Mouse (Mus musculus): ENCODE measurements around the gene Dnajc27.

Dnajc27 gene

DNA sequence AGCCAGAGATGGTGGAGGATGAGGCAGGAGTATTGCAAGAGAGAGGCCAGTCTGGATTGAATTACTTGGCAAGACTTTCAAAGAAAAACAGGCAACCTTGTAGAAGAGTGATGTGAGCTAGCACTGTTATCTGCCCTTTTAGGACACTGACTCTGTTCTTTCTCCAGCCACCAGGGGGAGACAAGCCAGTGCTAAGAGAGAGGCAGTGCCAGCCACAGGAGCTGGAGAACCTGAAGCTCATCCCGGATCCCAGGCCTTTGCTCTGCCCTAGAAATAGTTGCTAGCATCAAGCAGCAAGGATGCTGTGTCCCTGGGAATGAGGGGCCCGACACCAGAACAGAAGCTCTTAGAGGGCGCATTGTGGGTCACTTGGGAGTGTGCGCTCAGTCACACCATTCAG, 25.0 kb downstream of the Dnajc27 start:
- peak; percentile 72 for DNase-seq

GRCm38 (mm10) chr12:4116132-4116531, 33.7 kb downstream of the Dnajc27 start:
- DNase-seq = no peak

- no peak for DNase-seq
These were observed 34.8 kb downstream of the Dnajc27 start for GRCm38 (mm10) chr12:4117136-4117535.

DNA sequence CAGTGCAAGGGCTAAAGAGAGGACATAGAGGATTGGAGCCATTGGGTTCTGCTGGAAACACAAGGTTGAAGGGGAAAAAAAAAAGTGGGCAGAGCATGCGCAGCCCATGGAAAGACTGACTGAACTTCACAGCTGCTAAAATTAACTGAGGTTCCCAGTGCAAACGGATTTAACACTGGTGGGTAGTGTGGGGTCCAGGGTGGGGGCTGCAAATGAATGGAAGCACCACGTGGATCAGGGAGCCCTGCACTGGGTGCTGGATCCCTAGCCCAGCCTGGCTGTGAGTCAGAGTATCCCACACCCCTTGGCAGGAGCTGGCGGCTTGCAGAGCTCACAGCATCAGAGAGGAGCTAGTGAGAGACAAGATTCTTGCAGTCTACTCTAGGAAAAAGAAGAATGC, 35.2 kb downstream of the Dnajc27 start:
- no peak for DNase-seq

- no peak for DNase-seq
These were observed 45.0 kb downstream of the Dnajc27 start for GRCm38 (mm10) chr12:4127346-4127745.

GRCm38 (mm10) chr12:4132941-4133846, 50.8 kb downstream of the Dnajc27 start, which contains the start of gene Adcy3:
Adcy3 (plus strand) TSS chr12:4133103.
- DNase-seq = peak; percentile 58

DNA sequence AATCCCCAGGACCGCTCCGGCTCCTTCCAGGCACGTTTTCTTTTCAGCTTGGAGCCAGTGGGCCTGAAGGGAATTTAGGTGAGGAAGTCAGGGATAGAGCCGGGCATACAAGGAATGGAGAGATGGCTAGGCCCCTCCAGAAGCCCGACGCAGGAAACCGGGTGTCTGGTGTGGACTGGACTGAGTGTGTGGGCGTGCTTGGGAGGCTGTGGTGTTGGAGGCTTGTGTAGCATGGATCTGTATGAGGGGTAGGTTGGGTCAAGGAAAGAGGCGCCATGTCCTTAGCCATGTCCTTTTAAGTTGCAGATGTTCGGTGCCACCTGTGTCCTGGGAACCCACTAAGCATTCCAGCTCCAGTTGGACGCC, 51.4 kb downstream of the Dnajc27 start:
- DNase-seq = no peak

DNA sequence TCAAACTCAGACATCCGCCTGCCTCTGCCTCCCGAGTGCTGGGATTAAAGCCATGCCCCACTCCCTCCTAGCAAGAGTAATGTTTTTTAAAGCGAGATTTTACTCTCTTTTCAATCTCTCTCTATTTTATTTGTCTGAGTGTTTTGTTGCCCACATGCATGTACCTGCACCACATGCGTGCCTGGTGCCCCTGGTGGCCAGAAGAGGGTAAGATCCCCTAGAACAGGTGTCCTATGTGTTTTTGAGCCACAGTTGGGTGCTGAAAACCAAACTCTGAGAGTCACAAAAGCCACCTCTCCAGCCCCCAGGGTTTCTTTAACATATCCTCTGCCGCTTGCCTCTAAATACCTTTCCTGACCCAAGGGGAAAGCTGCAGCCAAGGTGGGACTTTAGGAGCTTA, 60.8 kb downstream of the Dnajc27 start:
- DNase-seq = no peak

DNA sequence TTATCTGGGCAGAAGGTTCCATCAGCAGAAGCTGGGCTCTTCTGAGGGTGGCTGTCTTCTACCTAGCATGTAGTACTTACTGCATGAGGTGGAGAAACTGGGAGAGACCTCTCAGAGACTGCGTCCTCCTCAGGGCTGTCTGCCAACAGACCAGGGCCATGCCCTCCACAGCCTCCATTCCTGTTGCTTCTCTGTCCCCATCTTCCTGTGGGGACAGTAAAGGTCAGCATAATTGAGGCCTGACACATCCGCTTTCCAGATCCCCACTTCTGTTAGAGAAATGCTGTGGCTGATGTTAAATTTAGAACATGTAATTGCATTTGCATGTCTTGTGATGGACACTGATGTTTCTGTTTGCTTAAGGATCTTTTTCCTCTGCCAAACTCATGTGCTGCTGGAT, 68.6 kb downstream of the Dnajc27 start:
- DNase-seq = peak; percentile 13

GRCm38 (mm10) chr12:4151969-4152368, 69.6 kb downstream of the Dnajc27 start:
- no peak for DNase-seq

- DNase-seq = no peak
These were observed 75.1 kb downstream of the Dnajc27 start for GRCm38 (mm10) chr12:4157466-4157865.

GRCm38 (mm10) chr12:4158179-4158578, 75.8 kb downstream of the Dnajc27 start:
- DNase-seq = no peak

DNA sequence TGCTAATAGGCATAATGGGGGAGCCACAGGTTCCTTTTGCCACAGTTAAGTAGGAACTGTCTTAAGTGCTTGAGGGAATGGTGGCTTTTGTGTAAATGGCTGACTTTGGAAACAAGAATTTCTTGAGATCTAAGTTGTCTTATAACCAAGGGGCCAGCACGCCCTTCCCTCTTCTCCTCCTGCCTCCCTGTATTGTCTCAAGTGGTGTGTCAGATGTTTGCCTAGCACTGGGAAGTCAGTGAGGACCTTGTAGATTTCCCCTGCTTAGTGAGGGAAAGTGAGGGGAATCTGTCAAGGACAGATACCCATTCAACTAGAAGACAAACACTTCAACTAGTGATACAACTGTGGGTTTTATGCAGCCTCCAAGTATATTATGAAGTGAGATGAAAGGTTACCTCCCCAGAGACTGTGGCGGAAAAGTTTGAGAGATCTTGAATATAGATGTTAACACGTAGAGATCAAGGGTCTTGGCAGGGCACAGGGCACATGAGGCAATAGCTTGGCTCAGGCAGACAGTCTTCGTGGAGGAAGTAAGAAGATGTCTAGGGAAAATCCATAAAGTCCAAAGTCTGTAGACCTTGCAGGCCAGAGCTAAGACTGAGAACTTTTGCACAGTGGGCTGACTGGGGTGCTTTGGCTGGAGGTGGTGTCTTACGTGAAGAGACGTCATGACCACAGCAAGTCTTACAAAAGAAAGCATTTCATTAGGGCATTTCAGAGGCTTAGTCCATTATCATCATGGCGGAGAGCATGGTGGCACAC, 76.7 kb downstream of the Dnajc27 start:
- no peak for DNase-seq
